27 mouse cellular contexts compared by ENCODE assay signal in genomic region chr10:75910698-75911097, GRCm38 (mm10). TPM values are rescaled to one million over a fixed set of nuclear protein-coding genes. Genes with fewer than 3 reads are reported as not detected.
"Had no signal": no experiment of that assay in that cellular context is flagged by ENCODE, and none has a peak within 500 bp of the region (broad histone marks: within the 10 kb centered on the region; RNA-seq: fewer than 3 reads in every experiment).

No protein-coding gene starts in this region.

- H3K27ac ChIP-seq: heart, adult 2 months; hindbrain, embryonic 10.5 days; hindbrain, embryonic 12.5 days; hindbrain, embryonic 14.5 days; intestine, embryonic 15.5 days; layer of hippocampus, adult 2 months; left cerebral cortex, adult 2 months; limb, embryonic 10.5 days; limb, embryonic 12.5 days; liver, embryonic 13.5 days; liver, embryonic 15.5 days had no signal

- ATAC-seq: forebrain, embryonic 16.5 days; hindbrain, embryonic 16.5 days; inflammation-experienced regulatory T-cells, adult 6 months; intestine, embryonic 15.5 days; intestine, postnatal 0 days; liver, postnatal 0 days had no signal

- H3K9me3 ChIP-seq: heart, embryonic 12.5 days; hindbrain, embryonic 10.5 days; hindbrain, embryonic 12.5 days; intestine, embryonic 15.5 days; limb, embryonic 10.5 days; limb, embryonic 12.5 days; liver, embryonic 13.5 days; liver, embryonic 15.5 days had no signal

- DNase-seq: gastrocnemius, postnatal 25 days; heart, adult 2 months; heart, postnatal 10 days; heart, postnatal 4 days; kidney, adult 18-20 months; liver; liver, embryonic 13.5 days; liver, postnatal 0 days had no signal

- H3K4me3 ChIP-seq: heart, adult 2 months; heart, embryonic 12.5 days; hindbrain, embryonic 10.5 days; hindbrain, embryonic 12.5 days; intestine, embryonic 15.5 days; layer of hippocampus, adult 2 months; left cerebral cortex, adult 2 months; limb, embryonic 10.5 days; limb, embryonic 12.5 days; liver, embryonic 13.5 days; liver, embryonic 15.5 days had no signal

- H3K4me2 ChIP-seq: heart, embryonic 12.5 days; hindbrain, embryonic 12.5 days; hindbrain, embryonic 14.5 days; intestine, embryonic 15.5 days; limb, embryonic 12.5 days; liver, embryonic 13.5 days; liver, embryonic 15.5 days had no signal

- H3K27me3 ChIP-seq: heart, embryonic 12.5 days; hindbrain, embryonic 12.5 days; intestine, embryonic 15.5 days; limb, embryonic 12.5 days; liver, embryonic 13.5 days; liver, embryonic 15.5 days had no signal

- H3K9ac ChIP-seq: heart, embryonic 12.5 days; hindbrain, embryonic 14.5 days; intestine, embryonic 15.5 days; limb, embryonic 12.5 days; liver, embryonic 13.5 days; liver, embryonic 15.5 days; liver, postnatal 0 days had no signal

- H3K4me1 ChIP-seq: hindbrain, embryonic 10.5 days; intestine, embryonic 15.5 days; limb, embryonic 10.5 days; limb, embryonic 12.5 days had no signal

RNA-seq across cellular contexts. Expression of gene Derl3, which starts 17.5 kb away (rescaled TPM):
- total RNA-seq: gastrocnemius, postnatal 25 days had no signal

RNA-seq across cellular contexts. Expression of gene Gm867, which starts 29.8 kb away (rescaled TPM):
- total RNA-seq: gastrocnemius, adult 8-10 months; gastrocnemius, postnatal 25 days; gastrocnemius, postnatal 4 days; granulocyte monocyte progenitor cell, adult 5-6 weeks; heart, adult 2 months; heart, postnatal 10 days; heart, postnatal 25 days; heart, postnatal 4 days; left cerebral cortex, postnatal 14 days had no signal
- polyA plus RNA-seq: inflammation-experienced regulatory T-cells, adult 6 months; intestine, postnatal 0 days had no signal
